Mouse (Mus musculus) olfactory bulb, adult 2 months (tissue): ENCODE measurements around the gene Gdf15.

ENCODE experiments used
- CTCF ChIP-seq: fragments of 200-500 bp; IDR thresholded peaks from 2 replicates; pipeline ENCODE4 v1.5.1; 2012; ENCODE audit warnings: low read depth, mild to moderate bottlenecking, low read length, moderate library complexity; ENCODE audit not compliant: insufficient read depth
- POLR2A ChIP-seq: fragments of 200-500 bp; IDR thresholded peaks from 2 replicates; pipeline ENCODE4 v1.6.1; 2012; ENCODE audit warnings: mild to moderate bottlenecking, low read depth, low read length, moderate library complexity; ENCODE audit not compliant: insufficient read depth

- TF ChIP-seq POLR2A (no peak), CTCF (no peak)
Observed at GRCm38 (mm10) chr8:70655469-70655868, 23.2 kb upstream of the Gdf15 start.
